Mouse (Mus musculus): Measurements from ENCODE around the gene 2900026A02Rik. TPM values are rescaled to one million over a fixed set of nuclear protein-coding genes. Genes with fewer than 3 reads are reported as not detected.

Gene 2900026A02Rik
- total RNA-seq, 2 experiments from 2014 or later = 8.8 to 12.1 TPM

GRCm38 (mm10) chr5:113054308-113054707 lies 166.7 kb downstream of the 2900026A02Rik start:
- DNase-seq (ENCODE audit: low spot score in 2 of 2) = peak; percentile 83 to 84

GRCm38 (mm10) chr5:113050581-113051185 lies 170.4 kb downstream of the 2900026A02Rik start:
- DNase-seq (ENCODE audit: low spot score in 2 of 2) = no peak

GRCm38 (mm10) chr5:113049876-113050275 lies 171.2 kb downstream of the 2900026A02Rik start:
- no peak for DNase-seq (ENCODE audit: low spot score in 2 of 2)

GRCm38 (mm10) chr5:113045511-113046273 lies 175.3 kb downstream of the 2900026A02Rik start:
- DNase-seq (ENCODE audit: low spot score in 2 of 2) = no peak

GRCm38 (mm10) chr5:113043531-113043930 lies 177.5 kb downstream of the 2900026A02Rik start:
- DNase-seq (ENCODE audit: low spot score in 2 of 2) = peak; percentile 18 to 29

GRCm38 (mm10) chr5:113041567-113042071 lies 179.4 kb downstream of the 2900026A02Rik start:
- peak in 1 of 2 experiments; percentile 15 for DNase-seq (ENCODE audit: low spot score in 2 of 2)

- no peak for DNase-seq (ENCODE audit: low spot score in 2 of 2)
These were observed 180.3 kb downstream of the 2900026A02Rik start for GRCm38 (mm10) chr5:113040776-113041175.

GRCm38 (mm10) chr5:113038601-113039000 lies 182.4 kb downstream of the 2900026A02Rik start:
- no peak for DNase-seq (ENCODE audit: low spot score in 2 of 2)

Other genes starting within 250 kb of the 2900026A02Rik start
- gene Grk3, start 205.4 kb downstream of the 2900026A02Rik start, total RNA-seq (2021) = 10 to 100 TPM; 20.4 to 29.2 TPM
- not detected for gene Crybb2, start 151.1 kb downstream of the 2900026A02Rik start, total RNA-seq (2021)
- 1 to 10 TPM in 1 of 2 experiments, under 1 TPM in 1; 0.50 to 1.3 TPM for gene Crybb3, start 139.7 kb downstream of the 2900026A02Rik start, total RNA-seq (2021)
- gene Tmem211, start 5.7 kb upstream of the 2900026A02Rik start, total RNA-seq (2021) = not detected
- gene Sgsm1, start 89.5 kb upstream of the 2900026A02Rik start, total RNA-seq (2021) = 10 to 100 TPM in 1 of 2 experiments, 1 to 10 TPM in 1; 8.8 to 12.2 TPM
- gene Aym1, start 136.1 kb upstream of the 2900026A02Rik start, total RNA-seq (2021) = not detected